Mouse (Mus musculus) lung, postnatal 10 days (tissue): Measurements from ENCODE around the gene Susd2.

Experiments used
- DNase-seq: peaks from one replicate; pipeline ENCODE4 v3.0.0; 2021

Susd2 gene

GRCm38 (mm10) chr10:75651381-75652068, 7.7 kb upstream of the Susd2 start:
- no peak for DNase-seq

- no peak for DNase-seq
Measured at GRCm38 (mm10) chr10:75650306-75650902, 6.6 kb upstream of the Susd2 start.

GRCm38 (mm10) chr10:75649406-75649995, 5.7 kb upstream of the Susd2 start:
- DNase-seq: no peak

- DNase-seq: no peak
Measured at GRCm38 (mm10) chr10:75649001-75649400, 5.2 kb upstream of the Susd2 start.

GRCm38 (mm10) chr10:75648091-75648490, 4.3 kb upstream of the Susd2 start:
- no peak for DNase-seq

GRCm38 (mm10) chr10:75647362-75647761, 3.6 kb upstream of the Susd2 start:
- peak; percentile 79 for DNase-seq

GRCm38 (mm10) chr10:75646406-75646805, 2.6 kb upstream of the Susd2 start:
- no peak for DNase-seq

GRCm38 (mm10) chr10:75645616-75646015, 1.8 kb upstream of the Susd2 start:
- no peak for DNase-seq

GRCm38 (mm10) chr10:75642891-75643290, 917 bp downstream of the Susd2 start:
- DNase-seq: peak; percentile 37

- no peak for DNase-seq
Measured at GRCm38 (mm10) chr10:75642436-75642835, 1.4 kb downstream of the Susd2 start.

- DNase-seq: no peak
Measured at GRCm38 (mm10) chr10:75641721-75642222, 2.0 kb downstream of the Susd2 start.

GRCm38 (mm10) chr10:75637711-75638110, 6.1 kb downstream of the Susd2 start:
- no peak for DNase-seq

- no peak for DNase-seq
Measured at GRCm38 (mm10) chr10:75636084-75636786, 7.6 kb downstream of the Susd2 start.

GRCm38 (mm10) chr10:75635693-75636055, 8.1 kb downstream of the Susd2 start:
- peak; percentile 87 for DNase-seq

- no peak for DNase-seq
Measured at GRCm38 (mm10) chr10:75635019-75635692, 8.7 kb downstream of the Susd2 start.

GRCm38 (mm10) chr10:75634610-75635009, 9.2 kb downstream of the Susd2 start:
- DNase-seq: no peak

- DNase-seq: no peak
Measured at GRCm38 (mm10) chr10:75633576-75634139, 10.2 kb downstream of the Susd2 start.

GRCm38 (mm10) chr10:75633048-75633447, 10.8 kb downstream of the Susd2 start:
- DNase-seq: no peak

GRCm38 (mm10) chr10:75632633-75633032, 11.2 kb downstream of the Susd2 start:
- peak; percentile 47 for DNase-seq

GRCm38 (mm10) chr10:75627490-75627889, 16.3 kb downstream of the Susd2 start:
- peak; percentile 39 for DNase-seq

GRCm38 (mm10) chr10:75626991-75627390, 16.8 kb downstream of the Susd2 start:
- DNase-seq: peak; percentile 42

GRCm38 (mm10) chr10:75625920-75626319, 17.9 kb downstream of the Susd2 start:
- DNase-seq: no peak

- DNase-seq: no peak
Measured at GRCm38 (mm10) chr10:75620818-75621217, 23.0 kb downstream of the Susd2 start.
